Mouse (Mus musculus): ENCODE data around the gene Zfy1. TPM values are rescaled to one million over a fixed set of nuclear protein-coding genes. Genes with fewer than 3 reads are reported as not detected.
"Not testable (repeated sequence)": the region's sequence is repeated elsewhere in the genome, so short reads cannot be mapped to it uniquely, and the experiment has no call there.

Zfy1 gene
- not detected in 2 replicates for polyA plus RNA-seq (2015; fragmentation: Nextera tagmentation; extraction: Ambion mirVana)

GRCm38 (mm10) chrY:797309-797708 lies at the start of gene Zfy1:
Gene Zfy1, minus strand, starts transcription at chrY:797409.
- not testable (repeated sequence) for H3K4me3 ChIP-seq; H3K4me1 ChIP-seq (replicated peaks); H3K9ac ChIP-seq; ATAC-seq (ENCODE audit: low FRiP score); H3K4me2 ChIP-seq; H3K9me3 ChIP-seq; H3K36me3 ChIP-seq; H3K27ac ChIP-seq; H3K27me3 ChIP-seq
- 92% methylated on average over 7 of the region's 11 CpGs for WGBS

DNA sequence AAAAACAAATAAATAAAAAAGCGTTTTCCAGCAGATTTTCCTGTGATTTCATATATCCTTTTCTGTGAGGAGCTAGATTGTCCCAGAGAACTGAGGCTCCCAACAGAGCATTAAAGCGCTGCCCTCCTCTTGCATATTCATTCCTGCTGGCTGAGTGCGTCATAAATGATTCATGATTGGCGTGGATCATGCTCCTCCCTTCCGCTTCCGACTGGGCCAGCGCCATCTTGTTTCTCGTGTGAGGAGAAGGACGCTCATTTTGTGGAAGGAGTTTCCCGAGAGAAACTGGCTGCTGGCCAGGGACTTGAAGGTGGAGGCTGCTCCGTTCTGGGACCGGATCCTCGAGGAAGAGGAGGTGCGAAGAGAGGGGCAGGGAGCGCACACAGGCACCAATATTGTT lies 21.2 kb upstream of the Zfy1 start, which contains the start of gene Uba1y:
Gene Uba1y, plus strand, starts transcription at position 254 of the 400 bp plus-strand sequence.
- 85% methylated on average over 6 of the region's 15 CpGs for WGBS
- Histone ChIP-seq H3K9ac (no peak within 1 kb of the TSS), H3K9me3 (no peaks in the 10 kb centered on the region), H3K4me1 (replicated peaks) (no peaks in the 10 kb centered on the region), H3K4me2 (no peak within 1 kb of the TSS), H3K4me3 (no peak within 1 kb of the TSS), H3K27me3 (no peaks in the 10 kb centered on the region), H3K36me3 (no peaks in the 10 kb centered on the region), H3K27ac (no peak within 1 kb of the TSS)
- ATAC-seq (ENCODE audit: low FRiP score): no peak

DNA sequence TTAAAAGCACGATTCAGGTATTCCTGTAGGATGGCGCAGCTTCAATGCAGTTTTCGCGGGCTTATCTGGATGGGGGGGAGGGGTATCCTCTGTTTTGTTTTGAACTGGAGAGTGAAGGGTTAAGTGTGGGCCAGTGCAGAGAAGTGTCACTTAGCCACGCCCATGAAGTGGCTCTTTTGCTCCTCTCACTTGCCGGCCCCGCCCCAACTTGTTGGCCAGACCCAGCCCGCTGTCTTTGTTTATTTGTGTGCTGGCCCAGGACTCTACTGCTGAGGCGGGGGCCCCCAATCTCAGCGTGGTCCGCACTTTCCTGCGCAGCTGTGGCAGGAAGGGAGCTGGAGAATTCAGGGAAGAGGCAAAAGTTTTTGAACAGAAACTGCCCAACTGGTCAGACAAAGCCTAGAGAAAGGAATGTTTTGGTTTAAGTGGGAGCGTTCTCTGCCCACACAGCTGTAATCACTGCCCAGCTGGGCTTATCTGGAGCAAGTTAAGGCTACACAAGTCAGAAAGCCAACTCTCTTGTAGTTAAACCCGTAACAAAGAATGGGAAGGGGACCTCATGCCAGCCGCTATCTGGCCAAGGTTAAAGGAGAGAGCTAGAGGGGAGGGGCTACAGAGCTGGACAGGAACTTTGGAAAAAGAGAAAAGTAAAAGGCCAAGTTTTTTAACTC lies 11.9 kb upstream of the Zfy1 start:
- H3K27ac ChIP-seq: no peak overlapping the region
- no peak overlapping the region for H3K9ac ChIP-seq
- ATAC-seq (ENCODE audit: low FRiP score): peak; percentile 84
- 0 out of 2 replicates have a peak overlapping the region, but pooled peaks have one; percentile 7 for H3K4me3 ChIP-seq
- 0% methylated on average over 10 of the region's 15 CpGs for WGBS
- H3K36me3 ChIP-seq: no peaks in the 10 kb centered on the region
- H3K9me3 ChIP-seq: no peaks in the 10 kb centered on the region
- no peaks in the 10 kb centered on the region for H3K27me3 ChIP-seq
- peak overlapping the region; percentile 40 for H3K4me2 ChIP-seq
- H3K4me1 ChIP-seq (replicated peaks): no peaks in the 10 kb centered on the region

Other genes starting within 250 kb of the Zfy1 start
- gene Uba1y, start 21.2 kb upstream of the Zfy1 start, polyA plus RNA-seq (2015; fragmentation: Nextera tagmentation; extraction: Ambion mirVana): 0.14 TPM in 1 of 2 replicates, not detected in the other
- gene Kdm5d, start 100.4 kb upstream of the Zfy1 start, polyA plus RNA-seq (2015; fragmentation: Nextera tagmentation; extraction: Ambion mirVana): 9.4 and 13.5 TPM in 2 replicates
- gene Eif2s3y, start 213.1 kb upstream of the Zfy1 start, polyA plus RNA-seq (2015; fragmentation: Nextera tagmentation; extraction: Ambion mirVana): 42.7 and 55.4 TPM in 2 replicates